Mouse (Mus musculus): ENCODE results near the gene Styk1.

Styk1 gene

DNA sequence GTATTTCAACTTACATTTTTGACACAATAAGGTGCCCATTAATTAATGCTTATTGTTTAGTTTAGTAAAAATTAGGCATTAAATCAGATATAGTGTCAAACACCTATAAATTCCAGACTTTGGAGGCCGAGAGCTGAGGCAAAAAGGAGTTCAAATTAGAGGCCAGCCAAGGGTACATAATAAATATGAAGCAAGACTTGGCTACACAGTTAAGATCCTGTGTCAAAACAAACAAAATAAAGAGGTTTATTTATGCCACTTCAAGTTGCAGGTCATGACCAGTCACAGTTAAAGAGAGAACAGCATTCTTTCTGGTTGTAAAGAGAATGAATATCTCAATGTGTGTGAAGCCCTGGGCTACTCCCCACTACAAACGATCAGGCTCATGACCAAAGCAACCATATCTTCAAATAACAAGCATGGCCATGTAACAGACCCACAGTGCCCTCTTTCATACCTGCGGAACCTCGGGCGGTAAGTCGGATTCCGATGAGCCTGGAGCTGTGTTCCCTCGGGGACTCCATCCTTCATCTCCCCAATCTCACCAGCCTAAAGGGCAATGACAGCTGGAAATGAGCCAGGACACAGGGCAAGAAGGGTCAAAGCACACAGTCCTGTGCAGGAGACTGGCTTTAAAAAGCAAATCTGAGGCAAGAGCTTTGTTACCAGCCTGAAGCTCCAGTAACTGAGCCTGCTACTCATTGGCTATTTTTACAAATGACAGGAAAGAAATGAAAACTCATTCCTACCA lies 16.6 kb upstream of the Styk1 start:
- no peak for DNase-seq (ENCODE audit: low spot score)

- DNase-seq (ENCODE audit: low spot score): peak; percentile 50
Observed at GRCm38 (mm10) chr6:131367101-131367500, 13.7 kb upstream of the Styk1 start.

DNA sequence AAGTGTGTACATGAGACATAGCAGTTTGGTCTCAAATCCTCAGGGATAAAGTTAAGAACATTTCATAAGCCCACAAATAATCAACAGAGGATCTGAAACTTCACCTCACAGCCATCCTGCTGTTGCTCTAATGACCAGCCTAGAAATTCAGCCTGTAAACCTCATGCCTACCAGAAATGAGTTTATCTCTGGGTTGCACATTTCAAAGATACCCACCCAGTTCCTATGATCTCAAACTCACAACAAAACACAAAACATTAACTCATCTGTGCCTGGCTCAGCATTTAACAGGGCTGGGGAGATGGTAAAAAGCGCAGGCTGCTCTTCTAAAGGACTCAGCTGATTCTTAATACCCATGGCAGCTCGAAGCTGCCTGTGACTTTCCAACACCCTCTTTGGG lies 11.0 kb upstream of the Styk1 start:
- no peak for DNase-seq (ENCODE audit: low spot score)

GRCm38 (mm10) chr6:131362987-131363765 lies 9.8 kb upstream of the Styk1 start:
- no peak for DNase-seq (ENCODE audit: low spot score)

DNA sequence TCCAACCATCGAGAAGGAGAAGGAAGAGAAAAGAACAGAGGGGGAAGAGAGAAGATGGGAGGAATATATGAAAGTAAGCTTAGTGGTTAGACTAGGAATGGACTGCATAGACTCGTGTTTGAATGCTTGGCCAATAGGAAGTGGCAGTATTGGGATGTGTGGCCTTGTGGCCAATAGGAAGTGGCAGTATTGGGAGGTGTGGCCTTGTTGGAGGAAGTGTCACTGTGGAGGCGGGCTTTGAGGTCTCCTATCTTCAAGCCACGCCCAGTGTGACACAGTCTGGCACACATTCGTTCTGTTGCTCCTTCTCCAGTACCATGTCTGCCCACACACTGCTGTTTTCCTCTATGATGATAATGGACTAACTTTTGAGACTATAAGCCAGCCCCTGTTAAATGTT lies 7.3 kb upstream of the Styk1 start:
- DNase-seq (ENCODE audit: low spot score): no peak

GRCm38 (mm10) chr6:131359543-131359942 lies 6.1 kb upstream of the Styk1 start:
- no peak for DNase-seq (ENCODE audit: low spot score)

GRCm38 (mm10) chr6:131354913-131355312 lies 1.5 kb upstream of the Styk1 start:
- no peak for DNase-seq (ENCODE audit: low spot score)

- DNase-seq (ENCODE audit: low spot score): no peak
Observed at GRCm38 (mm10) chr6:131347026-131347425, 6.4 kb downstream of the Styk1 start.

DNA sequence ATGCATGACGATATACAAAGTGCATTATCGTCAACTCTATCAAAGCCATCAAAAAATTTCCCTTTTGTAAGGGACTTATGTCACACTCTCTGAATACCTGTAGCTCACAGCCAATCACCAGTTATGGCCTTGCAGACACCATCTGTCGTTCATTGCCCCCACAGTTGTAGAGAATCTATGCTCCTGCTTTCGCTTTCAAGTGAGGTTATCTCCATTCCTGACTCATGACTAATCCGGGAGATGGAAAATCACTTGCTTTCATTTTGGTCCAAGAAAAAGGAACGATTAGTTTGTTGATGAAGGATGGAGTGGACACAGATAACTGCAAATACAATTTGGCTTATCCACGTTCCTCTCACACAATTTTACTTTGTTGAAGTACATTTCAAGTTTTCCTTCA lies 9.1 kb downstream of the Styk1 start:
- DNase-seq (ENCODE audit: low spot score): no peak

DNA sequence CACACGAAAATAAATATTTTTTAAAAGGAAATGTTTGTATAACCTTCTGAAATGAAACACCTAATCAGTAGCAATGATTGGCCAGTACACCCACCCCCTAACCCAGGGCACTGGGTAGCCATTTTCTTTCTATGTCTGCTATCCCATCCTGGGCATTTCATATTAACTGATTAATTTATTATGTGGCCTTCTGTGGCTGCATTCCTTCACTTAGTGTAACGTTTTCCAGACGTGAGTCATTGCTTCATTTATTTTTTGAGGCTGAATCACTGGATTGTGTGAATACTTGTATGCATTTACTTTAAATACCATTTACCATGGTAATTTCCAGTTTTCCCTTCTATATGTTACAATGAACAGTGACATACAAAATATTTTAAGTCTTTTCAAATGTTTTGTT lies 13.3 kb downstream of the Styk1 start:
- DNase-seq (ENCODE audit: low spot score): no peak

DNA sequence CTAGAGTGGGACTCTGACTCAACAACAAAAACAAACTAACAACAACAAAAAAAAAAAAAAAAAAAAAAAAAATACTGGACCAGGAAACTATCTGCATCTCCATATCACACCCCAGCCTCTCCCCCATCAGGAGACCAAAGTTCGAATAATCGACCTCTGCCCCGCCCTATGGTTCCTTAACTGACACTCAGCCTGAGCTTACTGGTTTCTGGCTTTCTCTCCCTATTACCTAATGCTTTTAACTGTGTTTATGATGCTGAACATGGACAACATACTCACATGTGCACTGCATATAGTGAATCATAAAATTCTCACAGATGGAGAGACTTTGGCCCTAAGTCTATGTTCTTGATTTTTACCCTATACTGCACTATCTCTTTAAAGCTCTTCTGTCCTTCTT lies 14.1 kb downstream of the Styk1 start:
- DNase-seq (ENCODE audit: low spot score): no peak

GRCm38 (mm10) chr6:131338787-131339186 lies 14.6 kb downstream of the Styk1 start:
- DNase-seq (ENCODE audit: low spot score): no peak

DNA sequence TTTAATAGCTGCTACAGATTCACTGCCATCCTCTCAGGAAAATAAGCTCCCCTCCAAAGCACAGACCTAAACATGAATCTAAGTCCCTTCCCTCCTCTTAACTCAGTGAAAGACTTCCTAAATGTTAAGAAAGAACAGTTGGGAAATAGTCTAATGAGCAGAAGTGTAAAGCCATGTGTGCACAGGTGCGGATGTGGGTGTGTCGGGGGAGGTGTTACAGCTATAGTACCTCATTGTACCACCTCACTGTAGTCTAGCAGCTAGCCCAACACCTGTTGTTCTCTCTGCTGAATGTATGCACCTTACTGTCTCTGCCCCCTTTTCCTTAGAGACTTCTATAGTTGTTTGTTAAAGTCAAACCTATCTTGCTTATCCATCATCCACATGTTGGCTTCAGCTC lies 26.3 kb downstream of the Styk1 start:
- DNase-seq (ENCODE audit: low spot score): no peak

DNA sequence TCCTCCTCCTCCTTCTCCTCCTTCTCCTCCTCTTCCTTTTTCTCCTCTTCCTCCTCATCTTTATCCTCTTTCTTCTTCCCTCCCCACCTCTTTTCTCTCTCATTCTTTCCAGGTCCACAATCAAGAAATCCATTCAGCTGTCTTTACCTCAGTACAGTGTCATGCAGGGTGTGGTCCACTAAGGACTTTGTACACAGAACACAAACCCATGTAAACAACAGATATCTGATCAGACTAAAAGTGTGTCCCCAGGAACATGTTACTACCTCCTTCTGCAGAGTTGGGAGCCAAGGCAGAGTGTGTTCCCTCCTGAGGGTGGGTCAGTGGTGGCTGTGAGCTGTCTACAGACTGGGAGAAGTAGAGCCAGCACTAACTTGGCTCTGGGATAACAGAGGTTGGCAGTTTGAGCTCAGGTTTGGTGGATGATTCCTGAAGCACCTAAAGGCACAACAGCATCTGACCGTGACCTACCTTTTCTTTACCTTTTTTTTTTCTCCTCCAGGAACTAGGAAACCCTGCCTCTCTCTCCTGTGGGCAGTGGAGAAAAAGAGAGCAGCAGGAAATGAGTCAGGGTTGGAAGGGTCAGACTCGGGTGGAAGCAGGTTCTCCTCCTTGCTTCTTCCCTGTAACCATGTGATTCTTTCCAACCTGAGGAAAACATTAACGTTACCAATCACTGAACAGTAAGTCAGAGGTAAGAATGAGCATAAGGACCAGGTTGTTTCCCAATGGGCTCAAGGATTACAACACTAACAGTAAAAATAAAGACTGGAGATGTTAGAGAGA lies 31.4 kb downstream of the Styk1 start:
- DNase-seq (ENCODE audit: low spot score): no peak

DNA sequence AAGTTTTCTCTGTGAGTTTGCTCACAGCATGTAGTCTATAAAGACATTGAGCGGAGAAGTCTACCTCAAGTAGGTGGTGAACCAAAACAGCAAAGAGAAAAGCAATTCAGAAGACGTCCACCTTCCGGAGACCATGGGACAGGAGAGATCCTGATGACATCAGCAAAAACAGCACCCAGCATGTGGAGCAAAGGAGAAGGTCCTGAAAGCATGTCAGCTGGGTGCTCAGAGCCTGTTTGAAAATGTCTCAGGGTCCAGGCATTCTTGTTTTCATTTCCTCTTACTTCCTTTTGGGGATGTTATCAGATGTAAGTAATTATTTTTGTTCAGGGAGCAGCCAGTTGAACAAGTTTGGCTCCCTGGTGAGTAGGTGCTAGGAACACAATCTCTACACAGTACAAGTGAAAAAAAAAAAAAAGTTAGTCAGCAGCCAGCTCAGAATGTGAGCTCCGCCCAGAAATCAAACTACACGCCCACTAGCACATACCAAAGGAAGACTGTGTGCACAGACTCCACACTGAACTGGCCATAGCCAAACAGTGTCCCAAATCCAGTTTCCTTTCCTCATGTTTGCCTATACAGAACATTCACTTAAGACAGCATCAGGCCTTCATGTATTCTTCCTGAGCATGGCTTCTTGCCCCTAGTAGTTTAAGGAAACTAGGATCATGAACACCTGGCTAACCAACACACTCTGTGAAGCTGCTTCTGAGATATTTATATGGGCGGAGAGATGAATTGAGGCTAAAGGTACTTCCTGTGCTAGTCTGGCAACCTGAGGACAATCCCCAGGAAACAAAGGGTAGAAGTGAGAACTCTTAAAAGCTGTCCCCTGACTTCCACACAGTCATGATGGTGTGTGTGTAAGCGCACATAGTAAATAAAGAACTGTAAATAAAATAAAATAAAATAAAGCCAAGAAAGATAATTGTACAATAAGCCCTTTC lies 37.0 kb downstream of the Styk1 start:
- DNase-seq (ENCODE audit: low spot score): no peak

DNA sequence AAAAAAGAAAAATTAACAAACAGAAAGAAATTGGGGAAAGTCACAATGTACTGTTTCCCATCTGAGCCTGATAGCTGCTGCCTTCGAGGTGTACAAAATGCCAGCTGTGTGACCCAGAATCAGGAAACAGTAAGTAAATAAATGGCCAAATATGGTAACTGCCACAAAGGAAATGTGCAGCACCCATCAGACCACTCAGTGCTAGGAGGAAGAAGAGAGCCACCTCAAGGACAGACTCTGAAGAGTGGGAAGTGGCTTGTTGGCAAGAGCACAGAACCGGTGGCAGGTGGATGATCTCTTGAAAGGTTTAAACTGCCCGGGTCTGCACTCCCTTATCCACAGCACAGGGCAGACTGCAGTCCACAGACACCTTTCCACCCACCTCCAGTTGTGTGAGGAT lies 45.4 kb downstream of the Styk1 start:
- no peak for DNase-seq (ENCODE audit: low spot score)

GRCm38 (mm10) chr6:131304776-131305175 lies 48.6 kb downstream of the Styk1 start:
- DNase-seq (ENCODE audit: low spot score): no peak

DNA sequence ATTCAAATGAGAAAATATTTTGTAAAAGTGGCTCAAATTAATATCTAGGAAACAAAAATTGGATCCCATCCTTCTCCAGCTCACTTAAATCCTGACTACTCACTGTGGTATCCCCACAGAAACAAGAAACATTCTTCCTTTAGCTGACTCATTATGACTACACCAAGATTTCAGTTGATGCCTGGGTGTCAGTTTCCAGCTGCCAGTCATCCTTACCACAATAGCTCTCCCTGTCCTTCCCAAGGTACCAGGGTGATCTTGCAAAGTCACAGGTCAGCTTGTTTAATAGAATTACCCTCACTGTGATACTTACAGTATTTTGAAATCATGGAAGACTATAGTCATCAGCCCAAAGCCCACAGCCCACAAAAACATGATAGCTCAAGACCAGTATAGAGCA lies 54.9 kb downstream of the Styk1 start:
- DNase-seq (ENCODE audit: low spot score): no peak

GRCm38 (mm10) chr6:131294435-131295112 lies 58.8 kb downstream of the Styk1 start:
- DNase-seq (ENCODE audit: low spot score): no peak

DNA sequence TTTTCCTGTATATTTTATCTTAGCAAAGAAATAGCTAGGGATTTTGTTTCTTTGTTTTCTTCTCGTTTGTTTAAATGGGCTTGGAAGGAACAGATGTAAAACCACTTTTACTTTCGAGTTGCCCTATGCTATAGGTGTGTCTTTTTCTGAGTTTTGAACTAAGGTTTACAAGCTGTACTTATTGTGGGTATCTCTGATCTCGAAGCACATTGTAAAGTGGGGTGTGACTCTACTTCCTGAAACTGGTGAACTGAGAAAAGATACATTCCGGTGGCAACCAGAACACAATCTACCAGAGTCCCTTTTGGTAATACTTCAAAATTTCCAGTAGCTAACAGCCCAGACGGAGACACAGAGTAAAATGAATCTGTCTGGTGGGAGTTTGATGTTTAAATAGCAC lies 59.5 kb downstream of the Styk1 start:
- no peak for DNase-seq (ENCODE audit: low spot score)

Data from layer of hippocampus, adult 11-12 months (tissue).